12 mouse cellular contexts compared by ENCODE assay signal in genomic region chr9:107285009-107285408, GRCm38 (mm10). TPM values are rescaled to one million over a fixed set of nuclear protein-coding genes. Genes with fewer than 3 reads are reported as not detected.
DNase-seq lines count a peak whose midpoint lies in the region; ATAC-seq and TF ChIP-seq lines count a peak whose summit lies in the region.
"Had no signal": no experiment of that assay in that cellular context is flagged by ENCODE, and none has a peak within 500 bp of the region (broad histone marks: within the 10 kb centered on the region; RNA-seq: fewer than 3 reads in every experiment).

No protein-coding gene starts in this region.

- no peaks in the 10 kb centered on the region for H3K9me3 ChIP-seq in G1E (replicated peaks)
- no peaks in the 10 kb centered on the region for H3K9me3 ChIP-seq in forebrain, embryonic 14.5 days (replicated peaks; ENCODE audit: control insufficient read depth, low read length)
- H3K9me3 ChIP-seq in limb, embryonic 10.5 days (replicated peaks): no peaks in the 10 kb centered on the region
- H3K9me3 ChIP-seq: heart, embryonic 10.5 days; hindbrain, embryonic 15.5 days; liver, embryonic 15.5 days had no signal

- 32% methylated on average over 3 of the region's 3 CpGs for WGBS in forebrain, embryonic 14.5 days
- WGBS in limb, embryonic 10.5 days: 22% methylated on average over 3 of the region's 3 CpGs

- peak overlapping the region; percentile 23; the same call in 1 of the 2 replicates for H3K4me3 ChIP-seq in G1E (ENCODE audit: low read depth, low read length)
- no peak overlapping the region for H3K4me3 ChIP-seq in forebrain, embryonic 14.5 days (ENCODE audit: low read depth, low read length)
- no peak overlapping the region for H3K4me3 ChIP-seq in limb, embryonic 10.5 days
- H3K4me3 ChIP-seq: heart, embryonic 10.5 days; hindbrain, embryonic 15.5 days; liver, embryonic 15.5 days had no signal

- H3K27ac ChIP-seq in forebrain, embryonic 14.5 days (ENCODE audit: low read depth, low read length): no peak overlapping the region
- no peak overlapping the region for H3K27ac ChIP-seq in limb, embryonic 10.5 days
- H3K27ac ChIP-seq: heart, embryonic 10.5 days; hindbrain, embryonic 15.5 days had no signal

- peaks cover 74% of the 10 kb centered on the region for H3K36me3 ChIP-seq in G1E (replicated peaks)
- no peaks in the 10 kb centered on the region for H3K36me3 ChIP-seq in forebrain, embryonic 14.5 days (ENCODE audit: control insufficient read depth, insufficient read depth, low read length)
- no peaks in the 10 kb centered on the region for H3K36me3 ChIP-seq in limb, embryonic 10.5 days
- H3K36me3 ChIP-seq: heart, embryonic 10.5 days; hindbrain, embryonic 15.5 days; liver, embryonic 15.5 days had no signal

- no peaks in the 10 kb centered on the region for H3K27me3 ChIP-seq in G1E (ENCODE audit: insufficient read depth, low read length)
- peaks cover 3% of the 10 kb centered on the region for H3K27me3 ChIP-seq in forebrain, embryonic 14.5 days (replicated peaks; ENCODE audit: control insufficient read depth, insufficient read depth, low read length)
- H3K27me3 ChIP-seq in limb, embryonic 10.5 days (ENCODE audit: low read depth, poor library complexity, severe bottlenecking): peaks cover 19% of the 10 kb centered on the region
- H3K27me3 ChIP-seq: liver, embryonic 15.5 days had no signal

- H3K9ac ChIP-seq in forebrain, embryonic 14.5 days (ENCODE audit: low read length): no peak overlapping the region
- H3K9ac ChIP-seq: hindbrain, embryonic 15.5 days; liver, embryonic 15.5 days had no signal

- peak; percentile 40 to 47 for DNase-seq in spleen, postnatal 36 days (ENCODE audit: low spot score in 2 of 2)
- no peak for DNase-seq in spleen, adult 12 weeks (ENCODE audit: low spot score)
- no peak for DNase-seq in G1E (ENCODE audit: low spot score)
- peak; percentile 57 to 73 for DNase-seq in kidney, postnatal 36 days
- DNase-seq in forebrain, embryonic 14.5 days (ENCODE audit: low spot score): no peak
- DNase-seq in limb, embryonic 10.5 days (ENCODE audit: low spot score): no peak
- no peak for DNase-seq in testis, postnatal 10 days (ENCODE audit: low spot score)
- DNase-seq: cerebellum, postnatal 36 days had no signal

- H3K4me2 ChIP-seq in forebrain, embryonic 14.5 days (ENCODE audit: low read length): no peak overlapping the region
- H3K4me2 ChIP-seq: hindbrain, embryonic 15.5 days had no signal

- no peak for TF ChIP-seq CTCF in G1E (IDR thresholded peaks at IDR 0.05; ENCODE audit: low read depth, low read length)

- no peak for ATAC-seq in G1E (ENCODE audit: extremely low read depth, insufficient number of reproducible peaks, low FRiP score, poor library complexity, severe bottlenecking)
- peak; percentile 20 for ATAC-seq in megakaryocyte progenitor cell, adult 5-6 weeks (replicated peaks; ENCODE audit: poor library complexity)
- no peak for ATAC-seq in forebrain, embryonic 14.5 days

- H3K4me1 ChIP-seq in G1E (ENCODE audit: insufficient read depth, low read depth, low read length): peaks cover 69% of the 10 kb centered on the region
- peaks cover 6% of the 10 kb centered on the region; the same call in 1 of the 2 replicates for H3K4me1 ChIP-seq in forebrain, embryonic 14.5 days (ENCODE audit: control insufficient read depth, insufficient read depth, low read length)
- H3K4me1 ChIP-seq in limb, embryonic 10.5 days: peaks cover 42% of the 10 kb centered on the region

RNA-seq across cellular contexts. Expression of gene Mapkapk3, which starts 4.7 kb away (rescaled TPM):
- total RNA-seq in G1E (2014; fragmentation: Nextera tagmentation) (41.5 and 66.3 TPM in 2 replicates), G1E (2017) (99.8 and 115 TPM in 2 replicates)
- 60.1 and 72.6 TPM in 2 replicates for polyA plus RNA-seq in G1E (2012)
- 100 and 115 TPM in 2 replicates for total RNA-seq in megakaryocyte progenitor cell, adult 5-6 weeks (2015)
- total RNA-seq in megakaryocyte progenitor cell, adult 5-6 weeks (2017): 175 and 186 TPM in 2 replicates
- 1.4 and 1.9 TPM in 2 replicates for polyA plus RNA-seq in forebrain, embryonic 14.5 days (2014; fragmentation: Nextera tagmentation; extraction: Ambion mirVana)
- 5.3 and 5.9 TPM in 2 replicates for polyA plus RNA-seq in limb, embryonic 10.5 days (2016; fragmentation: Nextera tagmentation; extraction: Ambion mirVana)

RNA-seq across cellular contexts. Expression of gene Cish, which starts 10.8 kb away (rescaled TPM):
- total RNA-seq in G1E (2014; fragmentation: Nextera tagmentation): 106 TPM in 2 replicates
- total RNA-seq in G1E (2017): 22.1 and 24.7 TPM in 2 replicates
- 151 and 158 TPM in 2 replicates for polyA plus RNA-seq in G1E (2012)
- 0.51 and 0.86 TPM in 2 replicates for total RNA-seq in megakaryocyte progenitor cell, adult 5-6 weeks (2015)
- total RNA-seq in megakaryocyte progenitor cell, adult 5-6 weeks (2017): 0.21 and 0.34 TPM in 2 replicates
- polyA plus RNA-seq in forebrain, embryonic 14.5 days (2014; fragmentation: Nextera tagmentation; extraction: Ambion mirVana): 4.9 and 7.0 TPM in 2 replicates
- 4.3 and 5.1 TPM in 2 replicates for polyA plus RNA-seq in limb, embryonic 10.5 days (2016; fragmentation: Nextera tagmentation; extraction: Ambion mirVana)

RNA-seq across cellular contexts. Expression of gene Hemk1, which starts 53.1 kb away (rescaled TPM):
- 29.6 and 42.6 TPM in 2 replicates for total RNA-seq in G1E (2014; fragmentation: Nextera tagmentation)
- total RNA-seq in G1E (2017): 35.6 and 48.6 TPM in 2 replicates
- polyA plus RNA-seq in G1E (2012): 9.4 and 11.0 TPM in 2 replicates
- total RNA-seq in megakaryocyte progenitor cell, adult 5-6 weeks (2015): 14.5 and 20.2 TPM in 2 replicates
- 12.0 and 14.0 TPM in 2 replicates for total RNA-seq in megakaryocyte progenitor cell, adult 5-6 weeks (2017)
- polyA plus RNA-seq in forebrain, embryonic 14.5 days (2014; fragmentation: Nextera tagmentation; extraction: Ambion mirVana): 14.0 and 15.7 TPM in 2 replicates
- 10.3 and 12.2 TPM in 2 replicates for polyA plus RNA-seq in limb, embryonic 10.5 days (2016; fragmentation: Nextera tagmentation; extraction: Ambion mirVana)

RNA-seq across cellular contexts. Expression of gene Dock3, which starts 53.3 kb away (rescaled TPM):
- total RNA-seq in G1E (2014; fragmentation: Nextera tagmentation) (not detected in 2 replicates), G1E (2017) (0.33 and 0.46 TPM in 2 replicates)
- not detected in 2 replicates for polyA plus RNA-seq in G1E (2012)
- total RNA-seq in megakaryocyte progenitor cell, adult 5-6 weeks (2015): 1.2 TPM in 1 of 2 replicates, not detected in the other
- total RNA-seq in megakaryocyte progenitor cell, adult 5-6 weeks (2017): not detected in 2 replicates
- 9.1 and 12.9 TPM in 2 replicates for polyA plus RNA-seq in forebrain, embryonic 14.5 days (2014; fragmentation: Nextera tagmentation; extraction: Ambion mirVana)
- 0.76 and 0.85 TPM in 2 replicates for polyA plus RNA-seq in limb, embryonic 10.5 days (2016; fragmentation: Nextera tagmentation; extraction: Ambion mirVana)

RNA-seq across cellular contexts. Expression of gene 6430571L13Rik, which starts 55.4 kb away (rescaled TPM):
- total RNA-seq in G1E (2014; fragmentation: Nextera tagmentation) (1.3 TPM in 1 of 2 replicates, not detected in the other), G1E (2017) (0.64 and 0.76 TPM in 2 replicates)
- polyA plus RNA-seq in G1E (2012): 0.29 and 0.46 TPM in 2 replicates
- 0.07 TPM in 1 of 2 replicates, not detected in the other for total RNA-seq in megakaryocyte progenitor cell, adult 5-6 weeks (2015)
- 0.08 and 0.17 TPM in 2 replicates for total RNA-seq in megakaryocyte progenitor cell, adult 5-6 weeks (2017)
- polyA plus RNA-seq in forebrain, embryonic 14.5 days (2014; fragmentation: Nextera tagmentation; extraction: Ambion mirVana): 2.0 and 2.3 TPM in 2 replicates
- polyA plus RNA-seq in limb, embryonic 10.5 days (2016; fragmentation: Nextera tagmentation; extraction: Ambion mirVana): 0.72 and 0.74 TPM in 2 replicates

Comparison
In these comparisons a context has a peak if more than half of its experiments do, and no peak if none do; other contexts are left out.
1. DNase-seq: peak in spleen, postnatal 36 days (2 of 2) and kidney, postnatal 36 days (2 of 2); none in spleen, adult 12 weeks (single experiment), G1E (single experiment), forebrain, embryonic 14.5 days (single experiment), limb, embryonic 10.5 days (single experiment) and testis, postnatal 10 days (single experiment).
2. RNA of gene Cish, which starts 10.8 kb away (polyA plus RNA-seq): 151 to 158 TPM in G1E; 4.9 to 7.0 TPM in forebrain, embryonic 14.5 days and 4.3 to 5.1 TPM in limb, embryonic 10.5 days; every median in the first group is over 10 times any median in the second.